Mouse (Mus musculus) heart, postnatal 0 days (tissue): ENCODE data around the gene Slc25a26. TPM values are rescaled to one million over a fixed set of nuclear protein-coding genes. Genes with fewer than 3 reads are reported as not detected.
A peak's percentile ranks its signal among the peaks of the same experiment; 100 is the strongest.

ENCODE experiments used
- ATAC-seq: fragments of 200-750 bp; cut with Nextera tagmentation; 2 replicates; pipeline ENCODE4 v1.8.0; 2017; ENCODE audit warnings: low read depth, moderate number of reproducible peaks, moderate library complexity; ENCODE audit not compliant: insufficient read depth
- DNase-seq: peaks from one replicate; pipeline ENCODE4 v3.0.0-alpha.2; 2016; ENCODE audit warnings: low spot score
- H3K27ac ChIP-seq: fragments of 300-500 bp; sonication (generic); 2 replicates; pipeline ENCODE4 v1.5.1; 2014; ENCODE audit warnings: low read depth, mild to moderate bottlenecking
- H3K27me3 ChIP-seq: fragments of 300-500 bp; sonication (generic); 2 replicates; pipeline ENCODE4 v1.6.1; 2014; ENCODE audit warnings: low read length, mixed read lengths; ENCODE audit not compliant: control insufficient read depth, insufficient read depth
- H3K36me3 ChIP-seq: fragments of 300-500 bp; sonication (generic); replicated peaks from 2 replicates; pipeline ENCODE4 v1.6.1; 2014; ENCODE audit warnings: low read length, mixed read lengths; ENCODE audit not compliant: control insufficient read depth, insufficient read depth
- H3K4me1 ChIP-seq: fragments of 300-500 bp; sonication (generic); 2 replicates; pipeline ENCODE4 v1.6.1; 2014; ENCODE audit warnings: antibody characterized with exemption; ENCODE audit not compliant: control insufficient read depth, insufficient read depth
- H3K4me2 ChIP-seq: fragments of 300-500 bp; sonication (generic); 2 replicates; pipeline ENCODE4 v1.6.1; 2014; ENCODE audit warnings: low read depth, mild to moderate bottlenecking, low read length, moderate library complexity
- H3K4me3 ChIP-seq: fragments of 300-500 bp; sonication (generic); 2 replicates; pipeline ENCODE4 v1.5.1; 2014; ENCODE audit warnings: low read depth, low read length
- H3K9ac ChIP-seq: fragments of 300-500 bp; sonication (generic); replicated peaks from 2 replicates; pipeline ENCODE4 v1.6.1; 2014; ENCODE audit warnings: low read depth, low read length, mixed read lengths
- H3K9me3 ChIP-seq: fragments of 300-500 bp; sonication (generic); replicated peaks from 2 replicates; pipeline ENCODE4 v1.6.1; 2016; ENCODE audit warnings: low read length; ENCODE audit not compliant: control insufficient read depth
- CTCF ChIP-seq: IDR thresholded peaks from 2 replicates; pipeline ENCODE4 v1.5.1; 2016; ENCODE audit warnings: antibody characterized with exemption, control low read depth, low read depth
- EP300 ChIP-seq: IDR thresholded peaks from 2 replicates; pipeline ENCODE4 v1.6.1; 2016; ENCODE audit warnings: antibody characterized with exemption, low read depth
- WGBS: fragments of 180-500 bp; shearing (Covaris S2); extraction: QIAGEN DNeasy Blood & Tissue Kit; methylation state at CpG from one replicate; pipeline ENCODE4 v1.1.7; 2014; 5-methylcytosine and 5-hydroxymethylcytosine counted together
- polyA plus RNA-seq: library from polyadenylated mRNA; unstranded; fragments of >200 nt; fragmentation: Nextera tagmentation; extraction: Ambion mirVana; gene quantifications from 2 replicates; pipeline ENCODE4 v1.2.1, GENCODE M21; 2015
- total RNA-seq: library from RNA; depleted of rRNA; stranded (reverse); fragments of >200 nt; gene quantifications from 2 replicates; pipeline ENCODE4 v1.2.3, GENCODE M21; 2014; ENCODE audit warnings: low replicate concordance

Slc25a26 gene
- total and polyA plus RNA-seq, 2 experiments from 2014 or later, result 13.4 to 17.9 TPM

GRCm38 (mm10) chr6:94618671-94619070 is 118.5 kb downstream of the Slc25a26 start:
- WGBS, result 80% methylated on average over 5 of the region's 5 CpGs
- Histone ChIP-seq H3K36me3 (peaks cover 46% of the 10 kb centered on the region), H3K27me3 (no peaks in the 10 kb centered on the region), H3K27ac (no peak overlapping the region), H3K4me2 (no peak overlapping the region), H3K9ac (no peak overlapping the region), H3K4me3 (no peak overlapping the region), H3K4me1 (peaks cover 11% of the 10 kb centered on the region; the same call in 1 of the 2 replicates), H3K9me3 (no peaks in the 10 kb centered on the region)
- TF ChIP-seq EP300 (no peak), CTCF (no peak)
- ATAC-seq (no peak), DNase-seq (no peak)

GRCm38 (mm10) chr6:94620287-94620686 is 120.2 kb downstream of the Slc25a26 start:
- no peaks in the 10 kb centered on the region for H3K9me3 ChIP-seq
- 62% methylated on average over 6 of the region's 6 CpGs for WGBS
- no peak overlapping the region for H3K27ac ChIP-seq
- no peak overlapping the region for H3K9ac ChIP-seq
- no peaks in the 10 kb centered on the region for H3K27me3 ChIP-seq
- peaks cover 11% of the 10 kb centered on the region; the same call in 1 of the 2 replicates for H3K4me1 ChIP-seq
- ATAC-seq, result no peak
- TF ChIP-seq EP300 (no peak), CTCF (no peak)
- H3K4me3 ChIP-seq, result no peak overlapping the region
- DNase-seq, result no peak
- peaks cover 46% of the 10 kb centered on the region for H3K36me3 ChIP-seq
- H3K4me2 ChIP-seq, result no peak overlapping the region

GRCm38 (mm10) chr6:94620801-94621301 is 120.7 kb downstream of the Slc25a26 start:
- Histone ChIP-seq H3K4me1 (peaks cover 11% of the 10 kb centered on the region; the same call in 1 of the 2 replicates), H3K36me3 (peaks cover 43% of the 10 kb centered on the region), H3K27ac (no peak overlapping the region), H3K4me3 (no peak overlapping the region), H3K9ac (no peak overlapping the region), H3K27me3 (no peaks in the 10 kb centered on the region), H3K9me3 (no peaks in the 10 kb centered on the region), H3K4me2 (no peak overlapping the region)
- ATAC-seq, result 0 out of 2 replicates have a peak, but pooled peaks have one; percentile 21
- DNase-seq, result no peak
- TF ChIP-seq EP300, result no peak
- no peak for TF ChIP-seq CTCF
- 48% methylated on average over 9 of the region's 9 CpGs for WGBS

GRCm38 (mm10) chr6:94622983-94623382 is 122.9 kb downstream of the Slc25a26 start:
- H3K27ac ChIP-seq, result no peak overlapping the region

GRCm38 (mm10) chr6:94624543-94624942 is 124.4 kb downstream of the Slc25a26 start:
- ATAC-seq (no peak), DNase-seq (no peak)
- 74% methylated on average over 5 of the region's 5 CpGs for WGBS
- H3K4me3 ChIP-seq, result no peak overlapping the region
- H3K9me3 ChIP-seq, result no peaks in the 10 kb centered on the region
- TF ChIP-seq CTCF, result no peak
- H3K36me3 ChIP-seq, result peaks cover 38% of the 10 kb centered on the region
- H3K4me2 ChIP-seq, result no peak overlapping the region
- H3K27me3 ChIP-seq, result no peaks in the 10 kb centered on the region
- no peak overlapping the region for H3K9ac ChIP-seq
- H3K4me1 ChIP-seq, result peaks cover 17% of the 10 kb centered on the region; the same call in 1 of the 2 replicates
- H3K27ac ChIP-seq, result no peak overlapping the region

More at GRCm38 (mm10) chr6:94622983-94623382, 122.9 kb downstream of the Slc25a26 start:
- H3K4me3 ChIP-seq, result no peak overlapping the region
- H3K36me3 ChIP-seq, result peaks cover 42% of the 10 kb centered on the region
- ATAC-seq, result 0 out of 2 replicates have a peak, but pooled peaks have one; percentile 51
- peak; percentile 46 for DNase-seq
- no peaks in the 10 kb centered on the region for H3K27me3 ChIP-seq
- no peaks in the 10 kb centered on the region for H3K9me3 ChIP-seq
- H3K4me2 ChIP-seq, result no peak overlapping the region
- H3K9ac ChIP-seq, result no peak overlapping the region
- TF ChIP-seq EP300 (no peak), CTCF (peak; percentile 95)
- peaks cover 11% of the 10 kb centered on the region; the same call in 1 of the 2 replicates for H3K4me1 ChIP-seq
- 74% methylated on average over 4 of the region's 4 CpGs for WGBS

- DNase-seq (no peak), ATAC-seq (no peak)
- WGBS, result 71% methylated on average over 5 of the region's 5 CpGs
- peaks cover 38% of the 10 kb centered on the region for H3K36me3 ChIP-seq
- H3K27me3 ChIP-seq, result no peaks in the 10 kb centered on the region
- H3K4me1 ChIP-seq, result peaks cover 9% of the 10 kb centered on the region; the same call in 1 of the 2 replicates
- no peak overlapping the region for H3K4me3 ChIP-seq
- H3K9ac ChIP-seq, result no peak overlapping the region
- no peaks in the 10 kb centered on the region for H3K9me3 ChIP-seq
- no peak overlapping the region for H3K4me2 ChIP-seq
- H3K27ac ChIP-seq, result no peak overlapping the region
- no peak for TF ChIP-seq EP300
- TF ChIP-seq CTCF, result no peak
These were observed 125.8 kb downstream of the Slc25a26 start for GRCm38 (mm10) chr6:94625896-94626295.
